Mouse (Mus musculus) embryonic fibroblast, embryonic 13.5 days (primary cell): ENCODE results near the gene Tbcel.

Source experiments
- CTCF ChIP-seq: IDR thresholded peaks from 2 replicates; pipeline ENCODE4 v1.5.1; 2011; ENCODE audit warnings: mild to moderate bottlenecking, control low read depth, low read length, moderate library complexity, borderline replicate concordance; ENCODE audit not compliant: insufficient read depth
- POLR2A ChIP-seq: IDR thresholded peaks from 2 replicates; pipeline ENCODE4 v1.6.1; 2011; ENCODE audit warnings: low read depth, mild to moderate bottlenecking, control low read depth, low read length, moderate library complexity

DNA sequence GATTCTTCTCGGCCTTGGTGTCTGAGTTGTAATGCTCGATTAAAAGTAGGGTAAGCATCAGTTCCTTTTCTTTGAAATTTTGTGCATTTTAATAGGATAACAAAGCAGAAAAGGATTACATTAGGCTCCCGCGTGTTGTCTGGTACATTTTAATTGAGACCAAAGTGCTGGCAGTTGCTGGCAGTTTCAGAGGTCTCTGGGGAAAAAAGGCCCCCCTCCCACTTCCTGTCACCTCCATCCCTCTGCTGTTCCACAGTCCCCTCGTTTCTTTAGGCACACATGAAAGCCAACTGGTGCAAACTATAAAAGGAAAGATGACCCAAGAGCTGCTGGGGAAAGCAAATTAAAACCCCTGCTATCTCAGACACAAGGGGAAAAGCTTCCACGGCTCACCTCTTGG is 25.4 kb upstream of the Tbcel start:
- TF ChIP-seq CTCF (no peak), POLR2A (no peak)
